Comparison of ENCODE assay signal across 10 mouse cellular contexts in genomic region chr1:127420383-127420782, GRCm38 (mm10).
DNase-seq lines count a peak whose midpoint lies in the region; ATAC-seq lines count a peak whose summit lies in the region.
"Had no signal": no experiment of that assay in that cellular context is flagged by ENCODE, and none has a peak within 500 bp of the region (broad histone marks: within the 10 kb centered on the region; RNA-seq: fewer than 3 reads in every experiment).

No protein-coding gene starts in this region.

- no peaks in the 10 kb centered on the region for H3K9me3 ChIP-seq in hindbrain, embryonic 12.5 days (replicated peaks)
- no peaks in the 10 kb centered on the region for H3K9me3 ChIP-seq in kidney, embryonic 15.5 days (replicated peaks)
- peaks cover 4% of the 10 kb centered on the region; the same call in 1 of the 2 replicates for H3K9me3 ChIP-seq in stomach, embryonic 14.5 days (ENCODE audit: control insufficient read depth, low read depth, low read length)

- no peak overlapping the region for H3K4me3 ChIP-seq in hindbrain, embryonic 12.5 days
- no peak overlapping the region for H3K4me3 ChIP-seq in kidney, embryonic 15.5 days (replicated peaks)
- H3K4me3 ChIP-seq in stomach, embryonic 14.5 days (ENCODE audit: low read depth, low read length) = no peak overlapping the region

- no peak overlapping the region for H3K9ac ChIP-seq in hindbrain, embryonic 12.5 days
- no peak overlapping the region for H3K9ac ChIP-seq in kidney, embryonic 15.5 days
- no peak overlapping the region for H3K9ac ChIP-seq in stomach, embryonic 14.5 days (replicated peaks; ENCODE audit: low read depth, low read length)
- H3K9ac ChIP-seq: lung, embryonic 14.5 days had no signal

- no peaks in the 10 kb centered on the region for H3K27me3 ChIP-seq in hindbrain, embryonic 12.5 days
- no peaks in the 10 kb centered on the region for H3K27me3 ChIP-seq in kidney, embryonic 15.5 days
- no peaks in the 10 kb centered on the region for H3K27me3 ChIP-seq in stomach, embryonic 14.5 days (ENCODE audit: control insufficient read depth, insufficient read depth, low read length)

- peak; percentile 69 for ATAC-seq in hindbrain, embryonic 12.5 days (ENCODE audit: low FRiP score)
- peak; percentile 83 for ATAC-seq in kidney, embryonic 15.5 days (replicated peaks; ENCODE audit: low FRiP score)
- peak; percentile 25; the same call in 1 of the 2 replicates for ATAC-seq in stomach, embryonic 14.5 days (ENCODE audit: insufficient number of reproducible peaks, insufficient read depth, low FRiP score, low read depth)
- no peak for ATAC-seq in inflammation-experienced regulatory T-cells, adult 6 months

- peaks cover 34% of the 10 kb centered on the region for H3K4me1 ChIP-seq in hindbrain, embryonic 12.5 days
- H3K4me1 ChIP-seq in kidney, embryonic 15.5 days = no peaks in the 10 kb centered on the region; the same call in 1 of the 2 replicates
- H3K4me1 ChIP-seq in stomach, embryonic 14.5 days (ENCODE audit: control insufficient read depth, insufficient read depth, low read length) = peaks cover 11% of the 10 kb centered on the region; the same call in 1 of the 2 replicates

- 41% methylated on average over 13 of the region's 13 CpGs for WGBS in hindbrain, embryonic 12.5 days
- WGBS in kidney, embryonic 15.5 days = 43% methylated on average over 13 of the region's 13 CpGs
- WGBS in stomach, embryonic 14.5 days = 53% methylated on average over 13 of the region's 13 CpGs

- peak; percentile 27 for DNase-seq in embryo, embryonic 10.5 days (ENCODE audit: low spot score)
- no peak for DNase-seq in embryo, embryonic 9.5 days (ENCODE audit: extremely low spot score)
- no peak for DNase-seq in gastrocnemius, postnatal 36 days
- no peak for DNase-seq in cerebellum, adult 18-20 months
- DNase-seq: heart, postnatal 4 days had no signal

- intact Hi-C loops in gastrocnemius, postnatal 36 days (cut with DNase I) = no loop called here

- H3K36me3 ChIP-seq in hindbrain, embryonic 12.5 days = peaks cover 11% of the 10 kb centered on the region; the same call in 1 of the 2 replicates
- H3K36me3 ChIP-seq in kidney, embryonic 15.5 days = peaks cover 23% of the 10 kb centered on the region
- H3K36me3 ChIP-seq in stomach, embryonic 14.5 days (ENCODE audit: control insufficient read depth, insufficient read depth, low read length) = no peaks in the 10 kb centered on the region

- peak overlapping the region; percentile 18; the same call in 1 of the 2 replicates for H3K27ac ChIP-seq in hindbrain, embryonic 12.5 days
- no peak overlapping the region for H3K27ac ChIP-seq in kidney, embryonic 15.5 days
- peak overlapping the region; percentile 33; the same call in 1 of the 2 replicates for H3K27ac ChIP-seq in stomach, embryonic 14.5 days (ENCODE audit: low read length)

- 0 out of 2 replicates have a peak overlapping the region, but pooled peaks have one; percentile 17 for H3K4me2 ChIP-seq in hindbrain, embryonic 12.5 days (replicated peaks)
- no peak overlapping the region for H3K4me2 ChIP-seq in kidney, embryonic 15.5 days
- no peak overlapping the region for H3K4me2 ChIP-seq in stomach, embryonic 14.5 days (replicated peaks; ENCODE audit: low read depth, low read length)
- H3K4me2 ChIP-seq: lung, embryonic 14.5 days had no signal
